Mouse (Mus musculus) midbrain, postnatal 0 days (tissue): ENCODE measurements around the gene Olfr98. TPM values are rescaled to one million over a fixed set of nuclear protein-coding genes. Genes with fewer than 3 reads are reported as not detected.

Experiments
- ATAC-seq: fragments of 200-750 bp; cut with Nextera tagmentation; 2 replicates; pipeline ENCODE4 v1.8.0; 2017; ENCODE audit warnings: moderate number of reproducible peaks, mild to moderate bottlenecking, moderate TSS enrichment, moderate library complexity; ENCODE audit not compliant: low FRiP score
- DNase-seq: peaks from one replicate; pipeline ENCODE4 v3.0.0-alpha.2; 2015; ENCODE audit warnings: low spot score
- H3K27ac ChIP-seq: fragments of 300-500 bp; sonication (generic); 2 replicates; pipeline ENCODE4 v1.5.1; 2014; ENCODE audit warnings: low read depth, mild to moderate bottlenecking, low read length, mixed read lengths
- H3K27me3 ChIP-seq: fragments of 300-500 bp; sonication (generic); 2 replicates; pipeline ENCODE4 v1.6.1; 2014; ENCODE audit warnings: low read length, control low read depth, mixed read lengths; ENCODE audit not compliant: insufficient read depth
- H3K36me3 ChIP-seq: fragments of 300-500 bp; sonication (generic); 2 replicates; pipeline ENCODE4 v1.6.1; 2014; ENCODE audit warnings: low read length, control low read depth, mixed read lengths; ENCODE audit not compliant: insufficient read depth
- H3K4me1 ChIP-seq: fragments of 300-500 bp; sonication (generic); 2 replicates; pipeline ENCODE4 v1.6.1; 2014; ENCODE audit warnings: mild to moderate bottlenecking, control low read depth, antibody characterized with exemption, low read length, mixed read lengths; ENCODE audit not compliant: insufficient read depth
- H3K4me2 ChIP-seq: fragments of 300-500 bp; sonication (generic); 2 replicates; pipeline ENCODE4 v1.6.1; 2014; ENCODE audit warnings: low read depth, mild to moderate bottlenecking, low read length, mixed read lengths; ENCODE audit not compliant: poor library complexity, severe bottlenecking
- H3K4me3 ChIP-seq: fragments of 300-500 bp; sonication (generic); 2 replicates; pipeline ENCODE4 v1.5.1; 2014; ENCODE audit warnings: low read depth, mild to moderate bottlenecking, low read length, moderate library complexity
- H3K9ac ChIP-seq: fragments of 300-500 bp; sonication (generic); replicated peaks from 2 replicates; pipeline ENCODE4 v1.6.1; 2014; ENCODE audit warnings: mild to moderate bottlenecking, low read length, moderate library complexity, mixed read lengths; ENCODE audit not compliant: poor library complexity, severe bottlenecking
- H3K9me3 ChIP-seq: fragments of 300-500 bp; sonication (generic); 2 replicates; pipeline ENCODE4 v1.6.1; 2016; ENCODE audit warnings: low read length, control low read depth
- CTCF ChIP-seq: IDR thresholded peaks from 2 replicates; pipeline ENCODE4 v1.5.1; 2016; ENCODE audit warnings: antibody characterized with exemption, mild to moderate bottlenecking
- WGBS: fragments of 180-500 bp; shearing (Covaris S2); extraction: QIAGEN DNeasy Blood & Tissue Kit; methylation state at CpG from one replicate; pipeline ENCODE4 v1.1.7; 2014; 5-methylcytosine and 5-hydroxymethylcytosine counted together
- polyA plus RNA-seq: library from polyadenylated mRNA; unstranded; fragments of >200 nt; fragmentation: Nextera tagmentation; extraction: Ambion mirVana; gene quantifications from 2 replicates; pipeline ENCODE4 v1.2.1, GENCODE M21; 2015
- total RNA-seq: library from RNA; depleted of rRNA; stranded (reverse); fragments of >200 nt; gene quantifications from 2 replicates; pipeline ENCODE4 v1.2.3, GENCODE M21; 2014; rRNA removed

Gene Olfr98
- total RNA-seq (not detected in 2 replicates), polyA plus RNA-seq (not detected in 2 replicates)

DNA sequence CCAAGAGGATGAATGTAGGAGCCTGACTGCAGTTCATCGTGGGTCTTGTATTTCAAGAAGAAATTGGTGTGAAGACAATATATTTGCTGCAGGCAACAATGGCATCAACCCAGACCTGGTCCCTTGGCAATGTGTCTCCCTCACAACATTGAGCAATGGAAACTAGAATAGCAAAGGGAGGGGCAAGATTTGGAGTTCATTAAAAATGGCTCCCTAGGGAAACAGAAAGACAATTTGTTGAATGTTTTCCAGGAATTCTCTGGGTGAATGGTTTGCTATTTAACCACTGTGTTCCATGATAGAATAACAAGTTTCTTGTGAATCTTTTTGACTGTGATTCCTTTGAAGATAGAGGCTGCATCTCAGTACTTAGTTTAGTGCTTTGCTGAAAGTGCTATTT, at the start of gene Olfr98:
Gene Olfr98, minus strand, starts transcription at position 124 of the 400 bp plus-strand sequence.
- Histone ChIP-seq H3K36me3 (no peaks in the 10 kb centered on the region), H3K4me2 (no peak within 1 kb of the TSS), H3K4me3 (no peak within 1 kb of the TSS), H3K4me1 (no peaks in the 10 kb centered on the region), H3K9me3 (no peaks in the 10 kb centered on the region), H3K27me3 (no peaks in the 10 kb centered on the region), H3K9ac (no peak within 1 kb of the TSS), H3K27ac (no peak within 1 kb of the TSS)
- WGBS: 77% methylated on average over 1 of the region's 1 CpGs
- ATAC-seq (no peak), DNase-seq (no peak)
- TF ChIP-seq CTCF: no peak

DNA sequence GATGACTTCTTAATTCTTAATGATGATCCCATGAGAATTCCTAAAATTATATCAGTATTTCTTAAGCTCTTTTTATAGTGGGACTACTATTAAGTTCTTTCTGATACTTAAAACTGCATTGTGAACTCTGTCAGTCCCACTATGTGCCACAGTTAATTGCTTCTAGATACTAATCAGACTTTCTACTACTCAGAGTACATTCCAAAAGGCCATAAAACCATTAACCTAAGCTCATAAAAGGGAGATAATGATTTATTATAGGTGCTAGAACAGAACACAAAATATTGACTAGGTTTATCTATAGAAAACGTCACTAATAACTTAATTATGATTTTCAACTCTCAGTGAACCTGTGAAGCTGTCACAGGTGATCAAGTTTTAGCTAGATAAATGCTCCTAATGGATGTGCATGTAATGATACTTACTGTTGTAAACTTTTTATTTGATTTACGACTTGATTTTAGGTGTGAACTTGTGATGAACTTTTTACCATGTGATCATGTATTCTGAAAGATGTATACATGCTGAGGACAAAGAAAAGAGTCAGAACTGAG, 46.7 kb upstream of the Olfr98 start:
- Histone ChIP-seq H3K4me3 (no peak overlapping the region), H3K4me1 (no peaks in the 10 kb centered on the region), H3K9me3 (no peaks in the 10 kb centered on the region), H3K4me2 (no peak overlapping the region), H3K27me3 (no peaks in the 10 kb centered on the region), H3K36me3 (no peaks in the 10 kb centered on the region), H3K9ac (no peak overlapping the region), H3K27ac (no peak overlapping the region)
- no peak for DNase-seq
- ATAC-seq: no peak
- no peak for TF ChIP-seq CTCF
- 50% methylated on average over 2 of the region's 2 CpGs for WGBS

DNA sequence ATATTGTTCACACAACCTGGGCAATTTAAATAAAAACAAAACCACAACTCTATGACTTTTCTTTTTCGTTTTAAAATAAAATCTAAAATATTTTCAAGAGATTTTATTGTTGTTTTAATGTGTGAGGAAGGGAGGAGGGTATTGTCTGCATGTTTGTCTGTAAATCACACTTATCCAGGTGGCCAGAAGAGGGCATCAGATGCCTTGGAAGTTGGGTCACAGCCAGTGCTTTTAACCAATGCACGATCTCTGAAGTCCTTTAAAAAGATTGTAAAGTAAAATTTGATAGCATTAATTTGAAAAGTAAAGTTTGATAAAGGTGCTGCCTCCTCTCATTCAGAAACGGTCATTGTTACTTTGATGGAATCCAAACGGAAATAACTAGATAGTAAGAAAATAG, 44.9 kb upstream of the Olfr98 start:
- Histone ChIP-seq H3K27ac (no peak overlapping the region), H3K4me1 (no peaks in the 10 kb centered on the region), H3K9ac (no peak overlapping the region), H3K36me3 (no peaks in the 10 kb centered on the region), H3K9me3 (no peaks in the 10 kb centered on the region), H3K4me3 (no peak overlapping the region), H3K4me2 (no peak overlapping the region), H3K27me3 (no peaks in the 10 kb centered on the region)
- peak; percentile 66 for TF ChIP-seq CTCF
- DNase-seq: peak; percentile 39
- no peak for ATAC-seq
- 45% methylated on average over 4 of the region's 4 CpGs for WGBS

- H3K9me3 ChIP-seq: no peaks in the 10 kb centered on the region
- WGBS: 79% methylated on average over 4 of the region's 4 CpGs
These were observed 40.7 kb upstream of the Olfr98 start, which contains the start of gene Olfr101 for GRCm38 (mm10) chr17:37304213-37304612. Gene Olfr101, minus strand, starts transcription at chr17:37304313.

GRCm38 (mm10) chr17:37283360-37283759, 19.8 kb upstream of the Olfr98 start, which contains the start of gene Olfr99:
Gene Olfr99, minus strand, starts transcription at chr17:37283460.
- no peak within 1 kb of the TSS for H3K4me2 ChIP-seq
- H3K36me3 ChIP-seq: no peaks in the 10 kb centered on the region
- ATAC-seq: no peak

More at GRCm38 (mm10) chr17:37304213-37304612, 40.7 kb upstream of the Olfr98 start, which contains the start of gene Olfr101:
- H3K36me3 ChIP-seq: no peaks in the 10 kb centered on the region
- H3K4me2 ChIP-seq: no peak within 1 kb of the TSS
- TF ChIP-seq CTCF: no peak
- no peak within 1 kb of the TSS for H3K9ac ChIP-seq
- ATAC-seq (no peak), DNase-seq (no peak)
- H3K27ac ChIP-seq: no peak within 1 kb of the TSS
- H3K27me3 ChIP-seq: no peaks in the 10 kb centered on the region
- H3K4me1 ChIP-seq: no peaks in the 10 kb centered on the region
- no peak within 1 kb of the TSS for H3K4me3 ChIP-seq

GRCm38 (mm10) chr17:37280331-37280730, 16.8 kb upstream of the Olfr98 start:
- Histone ChIP-seq H3K9ac (no peak overlapping the region), H3K9me3 (no peaks in the 10 kb centered on the region), H3K4me2 (no peak overlapping the region), H3K27ac (no peak overlapping the region), H3K36me3 (no peaks in the 10 kb centered on the region), H3K4me1 (no peaks in the 10 kb centered on the region), H3K4me3 (no peak overlapping the region), H3K27me3 (no peaks in the 10 kb centered on the region)
- WGBS: 78% methylated on average over 1 of the region's 1 CpGs
- ATAC-seq: no peak
- TF ChIP-seq CTCF: no peak
- DNase-seq: no peak

More at GRCm38 (mm10) chr17:37283360-37283759, 19.8 kb upstream of the Olfr98 start, which contains the start of gene Olfr99:
- Histone ChIP-seq H3K4me1 (no peaks in the 10 kb centered on the region), H3K27me3 (no peaks in the 10 kb centered on the region), H3K4me3 (no peak within 1 kb of the TSS), H3K27ac (no peak within 1 kb of the TSS), H3K9ac (no peak within 1 kb of the TSS), H3K9me3 (no peaks in the 10 kb centered on the region)
- 68% methylated on average over 1 of the region's 1 CpGs for WGBS
- no peak for DNase-seq
- TF ChIP-seq CTCF: no peak
